ENCODE assay signal across 12 mouse cellular contexts in genomic region chr4:65699743-65700361, GRCm38 (mm10).
DNase-seq lines count a peak whose midpoint lies in the region; ATAC-seq and TF ChIP-seq lines count a peak whose summit lies in the region.
"Had no signal": no experiment of that assay in that cellular context is flagged by ENCODE, and none has a peak within 500 bp of the region (broad histone marks: within the 10 kb centered on the region; RNA-seq: fewer than 3 reads in every experiment).

No protein-coding gene starts in this region.

- DNase-seq in adrenal gland, adult 8-10 months: peak; percentile 0
- no peak for DNase-seq in adrenal gland, postnatal 36 days
- peak; percentile 30 to 54 for DNase-seq in left cerebral cortex, postnatal 14 days (ENCODE audit: low spot score in 2 of 2)
- no peak for DNase-seq in left cerebral cortex, adult 11 months (ENCODE audit: low spot score)
- DNase-seq in mesoderm, embryonic 11.5 days (ENCODE audit: low read depth, low spot score): peak; percentile 16
- DNase-seq in right cerebral cortex, postnatal 25 days: peak; percentile 52
- no peak for DNase-seq in stomach, postnatal 0 days (ENCODE audit: low spot score)
- DNase-seq in heart, adult 8-10 months (ENCODE audit: low spot score): no peak
- DNase-seq: lung, postnatal 36 days had no signal

- no peak overlapping the region for H3K27ac ChIP-seq in stomach, postnatal 0 days (replicated peaks)
- H3K27ac ChIP-seq: heart, embryonic 15.5 days; liver, embryonic 12.5 days had no signal

- intact Hi-C loops in left cerebral cortex, postnatal 14 days (cut with DNase I): no loop called here

- no peak for TF ChIP-seq CTCF in stomach, postnatal 0 days (IDR thresholded peaks at IDR 0.05; ENCODE audit: low read depth)

- H3K27me3 ChIP-seq in stomach, postnatal 0 days (ENCODE audit: control insufficient read depth, insufficient read depth, low read length): no peaks in the 10 kb centered on the region
- H3K27me3 ChIP-seq: heart, embryonic 15.5 days; liver, embryonic 12.5 days had no signal

- 55% methylated on average over 8 of the region's 8 CpGs for WGBS in stomach, postnatal 0 days

- no peak overlapping the region for H3K9ac ChIP-seq in stomach, postnatal 0 days (ENCODE audit: low read length)
- H3K9ac ChIP-seq: heart, embryonic 15.5 days; liver, embryonic 12.5 days had no signal

- H3K4me2 ChIP-seq in stomach, postnatal 0 days (replicated peaks; ENCODE audit: low read depth): no peak overlapping the region
- H3K4me2 ChIP-seq: heart, embryonic 15.5 days; liver, embryonic 12.5 days had no signal

- TF ChIP-seq EP300 in stomach, postnatal 0 days (optimal IDR thresholded peaks at IDR 0.05): no peak

- no peak for ATAC-seq in stomach, postnatal 0 days (ENCODE audit: low FRiP score, low TSS enrichment)
- ATAC-seq: intestine, embryonic 16.5 days; liver, embryonic 12.5 days had no signal

- H3K4me1 ChIP-seq in stomach, postnatal 0 days (replicated peaks; ENCODE audit: control insufficient read depth, insufficient read depth): no peaks in the 10 kb centered on the region
- H3K4me1 ChIP-seq: heart, embryonic 15.5 days; liver, embryonic 12.5 days had no signal

- no peaks in the 10 kb centered on the region for H3K9me3 ChIP-seq in stomach, postnatal 0 days (ENCODE audit: control insufficient read depth, low read length)
- H3K9me3 ChIP-seq: heart, embryonic 15.5 days; liver, embryonic 12.5 days had no signal

- H3K4me3 ChIP-seq in stomach, postnatal 0 days (ENCODE audit: low read depth, low read length): no peak overlapping the region
- H3K4me3 ChIP-seq: heart, embryonic 15.5 days; liver, embryonic 12.5 days had no signal

- H3K36me3 ChIP-seq in stomach, postnatal 0 days (ENCODE audit: control insufficient read depth, insufficient read depth, low read length): no peaks in the 10 kb centered on the region
- H3K36me3 ChIP-seq: heart, embryonic 15.5 days; liver, embryonic 12.5 days had no signal

Comparison
In these comparisons a context has a peak if more than half of its experiments do, and no peak if none do; other contexts are left out.
1. DNase-seq: peak in adrenal gland, adult 8-10 months (single experiment), left cerebral cortex, postnatal 14 days (2 of 2), mesoderm, embryonic 11.5 days (single experiment) and right cerebral cortex, postnatal 25 days (single experiment); none in adrenal gland, postnatal 36 days (0 of 2), left cerebral cortex, adult 11 months (single experiment), stomach, postnatal 0 days (single experiment) and heart, adult 8-10 months (single experiment).